Mouse (Mus musculus): ENCODE results near the gene Atxn7l2. TPM values are rescaled to one million over a fixed set of nuclear protein-coding genes. Genes with fewer than 3 reads are reported as not detected.
"Not testable (repeated sequence)": the region's sequence is repeated elsewhere in the genome, so short reads cannot be mapped to it uniquely, and the experiment has no call there.

Atxn7l2 gene
- 23.9 and 25.8 TPM in 2 replicates for polyA plus RNA-seq (2016; fragmentation: Nextera tagmentation; extraction: Ambion mirVana)

GRCm38 (mm10) chr3:108210771-108211139 lies at the start of gene Atxn7l2:
Gene Atxn7l2, minus strand, starts transcription at chr3:108210934.
- peak within 1 kb of the TSS; percentile 99 for H3K27ac ChIP-seq (replicated peaks)
- no peaks in the 10 kb centered on the region for H3K9me3 ChIP-seq
- peaks cover 28% of the 10 kb centered on the region for H3K36me3 ChIP-seq (replicated peaks)
- H3K27me3 ChIP-seq (replicated peaks; ENCODE audit: low read depth, poor library complexity, severe bottlenecking), result no peaks in the 10 kb centered on the region
- DNase-seq (ENCODE audit: low spot score), result peak; percentile 85
- WGBS, result 0% methylated on average over 14 of the region's 14 CpGs
- H3K4me3 ChIP-seq, result peak within 1 kb of the TSS; percentile 74
- H3K4me1 ChIP-seq, result peaks cover 39% of the 10 kb centered on the region

GRCm38 (mm10) chr3:108259319-108259718 lies 48.6 kb upstream of the Atxn7l2 start:
- no peaks in the 10 kb centered on the region for H3K27me3 ChIP-seq (replicated peaks; ENCODE audit: low read depth, poor library complexity, severe bottlenecking)
- peaks cover 23% of the 10 kb centered on the region for H3K4me1 ChIP-seq
- peaks cover 34% of the 10 kb centered on the region for H3K36me3 ChIP-seq (replicated peaks)
- H3K4me3 ChIP-seq, result no peak overlapping the region
- 84% methylated on average over 3 of the region's 3 CpGs for WGBS
- no peaks in the 10 kb centered on the region for H3K9me3 ChIP-seq
- H3K27ac ChIP-seq (replicated peaks), result no peak overlapping the region
- no peak for DNase-seq (ENCODE audit: low spot score)

- Histone ChIP-seq H3K9me3 (no peaks in the 10 kb centered on the region), H3K4me3 (peak overlapping the region; percentile 99), H3K27ac (replicated peaks) (peak overlapping the region; percentile 84; the same call in 1 of the 2 replicates), H3K27me3 (replicated peaks; ENCODE audit: low read depth, poor library complexity, severe bottlenecking) (no peaks in the 10 kb centered on the region), H3K36me3 (replicated peaks) (peaks cover 26% of the 10 kb centered on the region), H3K4me1 (peaks cover 23% of the 10 kb centered on the region)
- DNase-seq (ENCODE audit: low spot score), result no peak
- WGBS, result 75% methylated on average over 3 of the region's 3 CpGs
These were observed 47.2 kb upstream of the Atxn7l2 start for GRCm38 (mm10) chr3:108257831-108258500.

- peak; percentile 97 for DNase-seq (ENCODE audit: low spot score)
- Histone ChIP-seq H3K9me3 (no peaks in the 10 kb centered on the region), H3K4me1 (peaks cover 23% of the 10 kb centered on the region), H3K27ac (replicated peaks) (peak within 1 kb of the TSS; percentile 84), H3K4me3 (peak within 1 kb of the TSS; percentile 99), H3K27me3 (replicated peaks; ENCODE audit: low read depth, poor library complexity, severe bottlenecking) (no peaks in the 10 kb centered on the region), H3K36me3 (replicated peaks) (peaks cover 17% of the 10 kb centered on the region)
- under 1% methylated on average over 79 of the region's 79 CpGs for WGBS
These were observed 46.2 kb upstream of the Atxn7l2 start, which contains the start of gene Psma5 for GRCm38 (mm10) chr3:108256719-108257637. Gene Psma5, plus strand, starts transcription at chr3:108256926.

GRCm38 (mm10) chr3:108246857-108247256 lies 36.1 kb upstream of the Atxn7l2 start:
- no peak for DNase-seq (ENCODE audit: low spot score)
- WGBS, result 90% methylated on average over 2 of the region's 2 CpGs
- Histone ChIP-seq H3K9me3 (no peaks in the 10 kb centered on the region), H3K36me3 (replicated peaks) (no peaks in the 10 kb centered on the region), H3K27ac (replicated peaks) (no peak overlapping the region), H3K4me3 (no peak overlapping the region), H3K4me1 (no peaks in the 10 kb centered on the region), H3K27me3 (replicated peaks; ENCODE audit: low read depth, poor library complexity, severe bottlenecking) (no peaks in the 10 kb centered on the region)

GRCm38 (mm10) chr3:108241243-108241839 lies 30.6 kb upstream of the Atxn7l2 start:
- 90% methylated on average over 3 of the region's 3 CpGs for WGBS
- Histone ChIP-seq H3K4me3 (no peak overlapping the region), H3K36me3 (replicated peaks) (no peaks in the 10 kb centered on the region), H3K27ac (replicated peaks) (no peak overlapping the region), H3K9me3 (no peaks in the 10 kb centered on the region), H3K27me3 (replicated peaks; ENCODE audit: low read depth, poor library complexity, severe bottlenecking) (no peaks in the 10 kb centered on the region), H3K4me1 (no peaks in the 10 kb centered on the region)
- no peak for DNase-seq (ENCODE audit: low spot score)

GRCm38 (mm10) chr3:108237474-108238102 lies 26.9 kb upstream of the Atxn7l2 start:
- H3K9me3 ChIP-seq; H3K4me1 ChIP-seq; H3K36me3 ChIP-seq (replicated peaks); H3K4me3 ChIP-seq; DNase-seq (ENCODE audit: low spot score); H3K27me3 ChIP-seq (replicated peaks; ENCODE audit: low read depth, poor library complexity, severe bottlenecking); H3K27ac ChIP-seq (replicated peaks): not testable (repeated sequence)
- 85% methylated on average over 4 of the region's 4 CpGs for WGBS

- Histone ChIP-seq H3K4me3 (no peak overlapping the region), H3K27ac (replicated peaks) (no peak overlapping the region), H3K36me3 (replicated peaks) (no peaks in the 10 kb centered on the region), H3K9me3 (no peaks in the 10 kb centered on the region), H3K4me1 (peaks cover 3% of the 10 kb centered on the region), H3K27me3 (replicated peaks; ENCODE audit: low read depth, poor library complexity, severe bottlenecking) (peaks cover 20% of the 10 kb centered on the region)
- 87% methylated on average over 4 of the region's 4 CpGs for WGBS
- no peak for DNase-seq (ENCODE audit: low spot score)
These were observed 20.9 kb upstream of the Atxn7l2 start for GRCm38 (mm10) chr3:108231646-108232045.

GRCm38 (mm10) chr3:108227521-108227920 lies 16.8 kb upstream of the Atxn7l2 start:
- no peak for DNase-seq (ENCODE audit: low spot score)
- peaks cover 61% of the 10 kb centered on the region for H3K27me3 ChIP-seq (replicated peaks; ENCODE audit: low read depth, poor library complexity, severe bottlenecking)
- no peak overlapping the region for H3K27ac ChIP-seq (replicated peaks)
- 82% methylated on average over 2 of the region's 2 CpGs for WGBS
- peaks cover 14% of the 10 kb centered on the region for H3K4me1 ChIP-seq
- H3K9me3 ChIP-seq, result no peaks in the 10 kb centered on the region
- H3K4me3 ChIP-seq, result peak overlapping the region; percentile 61
- no peaks in the 10 kb centered on the region for H3K36me3 ChIP-seq (replicated peaks)

GRCm38 (mm10) chr3:108226558-108227350 lies 16.0 kb upstream of the Atxn7l2 start, which contains the start of gene Sypl2:
Gene Sypl2, minus strand, starts transcription at chr3:108226648.
- Histone ChIP-seq H3K27ac (replicated peaks) (peak within 1 kb of the TSS; percentile 77), H3K36me3 (replicated peaks) (no peaks in the 10 kb centered on the region), H3K4me1 (peaks cover 14% of the 10 kb centered on the region), H3K9me3 (no peaks in the 10 kb centered on the region), H3K27me3 (replicated peaks; ENCODE audit: low read depth, poor library complexity, severe bottlenecking) (peaks cover 66% of the 10 kb centered on the region), H3K4me3 (peak within 1 kb of the TSS; percentile 61)
- WGBS, result 3% methylated on average over 44 of the region's 44 CpGs
- peak; percentile 76 for DNase-seq (ENCODE audit: low spot score)

- peak overlapping the region; percentile 77 for H3K27ac ChIP-seq (replicated peaks)
These were observed 15.2 kb upstream of the Atxn7l2 start for GRCm38 (mm10) chr3:108225711-108226557.

More at GRCm38 (mm10) chr3:108225711-108226557, 15.2 kb upstream of the Atxn7l2 start:
- H3K36me3 ChIP-seq (replicated peaks), result no peaks in the 10 kb centered on the region
- 2% methylated on average over 67 of the region's 67 CpGs for WGBS
- peaks cover 74% of the 10 kb centered on the region for H3K27me3 ChIP-seq (replicated peaks; ENCODE audit: low read depth, poor library complexity, severe bottlenecking)
- peak; percentile 58 for DNase-seq (ENCODE audit: low spot score)
- peak overlapping the region; percentile 61 for H3K4me3 ChIP-seq
- H3K4me1 ChIP-seq, result peaks cover 14% of the 10 kb centered on the region
- H3K9me3 ChIP-seq, result no peaks in the 10 kb centered on the region
